Mouse (Mus musculus) stomach, embryonic 14.5 days (tissue): ENCODE data around the gene Fam49a. TPM values are rescaled to one million over a fixed set of nuclear protein-coding genes. Genes with fewer than 3 reads are reported as not detected.

ENCODE experiments used
- ATAC-seq: fragments of 200-750 bp; cut with Nextera tagmentation; 2 replicates; pipeline ENCODE4 v1.8.0; 2017; ENCODE audit warnings: low read depth, moderate TSS enrichment; ENCODE audit not compliant: insufficient number of reproducible peaks, insufficient read depth, low FRiP score
- H3K27ac ChIP-seq: fragments of 300-500 bp; sonication (generic); 2 replicates; pipeline ENCODE4 v1.5.1; 2014; ENCODE audit warnings: mild to moderate bottlenecking, low read length, moderate library complexity, mixed read lengths
- H3K27me3 ChIP-seq: fragments of 300-500 bp; sonication (generic); 2 replicates; pipeline ENCODE4 v1.6.1; 2014; ENCODE audit warnings: low read length, control low read depth, mixed read lengths; ENCODE audit not compliant: control insufficient read depth, insufficient read depth
- H3K36me3 ChIP-seq: fragments of 300-500 bp; sonication (generic); 2 replicates; pipeline ENCODE4 v1.6.1; 2014; ENCODE audit warnings: mild to moderate bottlenecking, control low read depth, low read length, moderate library complexity, mixed read lengths; ENCODE audit not compliant: control insufficient read depth, insufficient read depth
- H3K4me1 ChIP-seq: fragments of 300-500 bp; sonication (generic); 2 replicates; pipeline ENCODE4 v1.6.1; 2014; ENCODE audit warnings: low read length, control low read depth, mixed read lengths; ENCODE audit not compliant: control insufficient read depth, insufficient read depth
- H3K4me2 ChIP-seq: fragments of 300-500 bp; sonication (generic); replicated peaks from 2 replicates; pipeline ENCODE4 v1.6.1; 2014; ENCODE audit warnings: low read depth, low read length, control low read depth
- H3K4me3 ChIP-seq: fragments of 300-500 bp; sonication (generic); 2 replicates; pipeline ENCODE4 v1.5.1; 2014; ENCODE audit warnings: low read depth, low read length, control low read depth
- H3K9ac ChIP-seq: fragments of 300-500 bp; sonication (generic); replicated peaks from 2 replicates; pipeline ENCODE4 v1.6.1; 2014; ENCODE audit warnings: low read depth, mild to moderate bottlenecking, control low read depth, low read length, moderate library complexity, mixed read lengths
- H3K9me3 ChIP-seq: fragments of 300-500 bp; sonication (generic); 2 replicates; pipeline ENCODE4 v1.6.1; 2016; ENCODE audit warnings: low read depth, low read length, control low read depth; ENCODE audit not compliant: control insufficient read depth
- WGBS: fragments of 180-500 bp; shearing (Covaris S2); extraction: QIAGEN DNeasy Blood & Tissue Kit; methylation state at CpG from one replicate; pipeline ENCODE4 v1.1.7; 2014; 5-methylcytosine and 5-hydroxymethylcytosine counted together
- polyA plus RNA-seq: library from polyadenylated mRNA; unstranded; fragments of >200 nt; fragmentation: Nextera tagmentation; extraction: Ambion mirVana; gene quantifications from 2 replicates; pipeline ENCODE4 v1.2.1, GENCODE M21; 2014

Fam49a gene
- polyA plus RNA-seq, 1 experiment from 2014 or later: 19.9 TPM

- 76% methylated on average over 4 of the region's 4 CpGs for WGBS
- H3K4me2 ChIP-seq: no peak overlapping the region
- no peak overlapping the region for H3K4me3 ChIP-seq
- no peak overlapping the region for H3K27ac ChIP-seq
- H3K9me3 ChIP-seq: no peaks in the 10 kb centered on the region
- peaks cover 8% of the 10 kb centered on the region for H3K4me1 ChIP-seq
- H3K27me3 ChIP-seq: no peaks in the 10 kb centered on the region
- H3K36me3 ChIP-seq: no peaks in the 10 kb centered on the region
- no peak overlapping the region for H3K9ac ChIP-seq
- ATAC-seq: no peak
Measured at GRCm38 (mm10) chr12:12313919-12314318, 52.0 kb downstream of the Fam49a start.

GRCm38 (mm10) chr12:12314326-12314725 lies 52.4 kb downstream of the Fam49a start:
- Histone ChIP-seq H3K27me3 (no peaks in the 10 kb centered on the region), H3K9me3 (no peaks in the 10 kb centered on the region), H3K27ac (no peak overlapping the region), H3K4me3 (no peak overlapping the region), H3K36me3 (no peaks in the 10 kb centered on the region), H3K4me1 (peaks cover 8% of the 10 kb centered on the region), H3K9ac (no peak overlapping the region), H3K4me2 (no peak overlapping the region)
- WGBS: 69% methylated on average over 8 of the region's 8 CpGs
- no peak for ATAC-seq

DNA sequence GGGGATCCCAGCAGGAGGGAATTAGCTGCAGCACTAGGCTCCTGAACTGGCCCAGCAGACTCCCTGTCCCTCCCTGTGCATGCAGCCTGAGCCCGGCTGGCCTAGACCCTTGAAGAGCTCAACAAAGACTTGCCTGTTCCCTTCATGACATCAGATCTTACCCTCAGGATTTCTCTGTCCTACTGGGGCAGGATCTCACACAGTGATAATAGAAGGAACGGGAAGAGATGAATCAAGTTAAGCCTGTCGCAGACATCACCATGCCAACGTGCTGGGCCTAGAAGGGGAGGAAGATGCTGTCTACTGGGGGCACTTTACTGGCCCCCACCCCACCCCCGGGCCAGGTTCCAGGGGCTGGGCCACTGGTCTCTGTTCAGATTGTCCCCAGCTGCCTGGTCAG lies 53.1 kb downstream of the Fam49a start:
- Histone ChIP-seq H3K27me3 (no peaks in the 10 kb centered on the region), H3K27ac (no peak overlapping the region), H3K4me2 (no peak overlapping the region), H3K4me3 (no peak overlapping the region), H3K36me3 (no peaks in the 10 kb centered on the region), H3K9me3 (no peaks in the 10 kb centered on the region), H3K4me1 (peaks cover 8% of the 10 kb centered on the region), H3K9ac (no peak overlapping the region)
- peak; percentile 57; the same call in 1 of the 2 replicates for ATAC-seq
- 49% methylated on average over 5 of the region's 5 CpGs for WGBS

DNA sequence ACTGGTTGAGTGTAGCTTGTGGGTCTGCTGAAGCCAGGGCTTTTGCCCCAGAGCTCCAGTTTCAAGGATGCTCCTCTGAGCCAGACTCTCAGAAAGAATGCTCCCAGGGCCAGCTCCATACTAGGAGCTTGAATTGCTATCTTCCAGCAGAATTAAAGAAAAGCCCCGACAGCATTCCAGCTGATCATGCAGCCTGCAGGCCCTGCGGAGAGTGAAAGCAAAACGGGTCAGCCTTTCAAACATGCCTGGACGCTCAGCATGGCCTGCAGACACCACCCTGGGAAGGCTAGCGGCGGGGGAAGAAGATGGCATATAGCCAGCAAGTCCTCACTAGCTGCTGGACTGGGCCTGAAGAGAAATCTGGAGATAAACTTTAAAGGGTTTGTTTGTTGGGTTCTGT lies 55.0 kb downstream of the Fam49a start:
- no peak overlapping the region for H3K9ac ChIP-seq
- no peaks in the 10 kb centered on the region for H3K27me3 ChIP-seq
- no peak overlapping the region for H3K4me3 ChIP-seq
- WGBS: 36% methylated on average over 6 of the region's 6 CpGs
- H3K9me3 ChIP-seq: no peaks in the 10 kb centered on the region
- H3K27ac ChIP-seq: peak overlapping the region; percentile 52
- no peaks in the 10 kb centered on the region for H3K36me3 ChIP-seq
- ATAC-seq: peak; percentile 48; the same call in 1 of the 2 replicates
- peaks cover 8% of the 10 kb centered on the region for H3K4me1 ChIP-seq
- 0 out of 2 replicates have a peak overlapping the region, but pooled peaks have one; percentile 4 for H3K4me2 ChIP-seq

GRCm38 (mm10) chr12:12317606-12318005 lies 55.7 kb downstream of the Fam49a start:
- Histone ChIP-seq H3K4me2 (no peak overlapping the region), H3K27me3 (no peaks in the 10 kb centered on the region), H3K9ac (no peak overlapping the region), H3K9me3 (no peaks in the 10 kb centered on the region), H3K36me3 (no peaks in the 10 kb centered on the region), H3K4me1 (peaks cover 8% of the 10 kb centered on the region), H3K27ac (no peak overlapping the region; the same call in 1 of the 2 replicates), H3K4me3 (no peak overlapping the region)
- no peak for ATAC-seq
- 82% methylated on average over 7 of the region's 7 CpGs for WGBS

DNA sequence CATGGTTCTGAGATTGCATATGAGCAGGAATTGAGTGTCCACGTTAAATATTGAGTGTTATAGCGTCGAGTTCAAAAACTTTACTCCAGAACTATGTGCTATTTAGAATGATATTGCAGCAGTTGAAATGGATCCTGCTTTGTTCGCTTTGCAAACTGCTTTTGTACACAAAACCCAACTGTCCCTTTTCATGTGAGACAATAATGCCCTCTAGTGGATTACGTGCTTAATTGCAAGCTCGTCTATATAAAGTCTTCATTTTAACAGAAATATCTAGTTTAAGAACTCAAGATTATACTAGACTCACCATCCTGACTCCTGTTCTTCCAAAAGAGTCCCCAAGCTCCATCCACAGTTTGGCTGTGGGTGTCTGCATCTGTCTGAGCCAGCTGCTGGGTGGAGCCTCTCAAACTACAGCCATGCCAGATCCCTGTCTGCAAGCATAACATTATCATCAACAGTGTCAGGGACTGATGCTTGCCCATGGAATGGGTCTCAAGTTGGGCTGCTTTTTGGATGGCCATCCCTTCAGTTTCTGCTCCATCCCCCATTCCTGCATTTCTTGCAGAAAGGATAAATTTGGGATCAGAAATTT lies 56.3 kb downstream of the Fam49a start:
- no peak overlapping the region for H3K27ac ChIP-seq
- H3K36me3 ChIP-seq: no peaks in the 10 kb centered on the region
- no peak overlapping the region for H3K4me2 ChIP-seq
- peaks cover 8% of the 10 kb centered on the region for H3K4me1 ChIP-seq
- WGBS: 8% methylated on average over 6 of the region's 6 CpGs
- no peaks in the 10 kb centered on the region for H3K27me3 ChIP-seq
- ATAC-seq: no peak
- H3K4me3 ChIP-seq: no peak overlapping the region
- no peak overlapping the region for H3K9ac ChIP-seq
- H3K9me3 ChIP-seq: no peaks in the 10 kb centered on the region

- Histone ChIP-seq H3K27me3 (no peaks in the 10 kb centered on the region), H3K9me3 (no peaks in the 10 kb centered on the region), H3K4me2 (no peak overlapping the region), H3K9ac (no peak overlapping the region), H3K4me3 (no peak overlapping the region), H3K4me1 (peaks cover 8% of the 10 kb centered on the region), H3K36me3 (no peaks in the 10 kb centered on the region), H3K27ac (no peak overlapping the region)
- WGBS: 68% methylated on average over 2 of the region's 2 CpGs
- no peak for ATAC-seq
Measured at GRCm38 (mm10) chr12:12320693-12321092, 58.8 kb downstream of the Fam49a start.

- WGBS: 83% methylated on average over 3 of the region's 3 CpGs
- no peak overlapping the region for H3K4me3 ChIP-seq
- H3K27ac ChIP-seq: no peak overlapping the region
Measured at GRCm38 (mm10) chr12:12321111-12321510, 59.2 kb downstream of the Fam49a start.

GRCm38 (mm10) chr12:12323084-12323483 lies 61.1 kb downstream of the Fam49a start:
- H3K9ac ChIP-seq: no peak overlapping the region
- H3K36me3 ChIP-seq: no peaks in the 10 kb centered on the region
- no peaks in the 10 kb centered on the region for H3K27me3 ChIP-seq
- no peak overlapping the region for H3K27ac ChIP-seq
- no peak overlapping the region for H3K4me3 ChIP-seq
- WGBS: 84% methylated on average over 5 of the region's 5 CpGs
- no peaks in the 10 kb centered on the region for H3K9me3 ChIP-seq
- no peaks in the 10 kb centered on the region for H3K4me1 ChIP-seq
- no peak for ATAC-seq
- H3K4me2 ChIP-seq: no peak overlapping the region

More at GRCm38 (mm10) chr12:12321111-12321510, 59.2 kb downstream of the Fam49a start:
- H3K4me2 ChIP-seq: no peak overlapping the region
- H3K4me1 ChIP-seq: peaks cover 8% of the 10 kb centered on the region
- no peaks in the 10 kb centered on the region for H3K36me3 ChIP-seq
- no peaks in the 10 kb centered on the region for H3K9me3 ChIP-seq
- no peak for ATAC-seq
- H3K9ac ChIP-seq: no peak overlapping the region
- no peaks in the 10 kb centered on the region for H3K27me3 ChIP-seq
